Mouse (Mus musculus) T-helper 17 cell (primary cell): Measurements from ENCODE around the gene F7.

Source experiments
- in situ Hi-C, 2 experiments: fragments of 300-600 bp; cut with MboI, MseI; formaldehyde crosslinking; loops; 1 replicate in 1 of 2; 2 replicates in 1 of 2; pipeline ENCODE4 v1.15.1; 2025; ENCODE audit warnings: high pct_unique_total_duplicates in 2 of 2

F7 gene

DNA sequence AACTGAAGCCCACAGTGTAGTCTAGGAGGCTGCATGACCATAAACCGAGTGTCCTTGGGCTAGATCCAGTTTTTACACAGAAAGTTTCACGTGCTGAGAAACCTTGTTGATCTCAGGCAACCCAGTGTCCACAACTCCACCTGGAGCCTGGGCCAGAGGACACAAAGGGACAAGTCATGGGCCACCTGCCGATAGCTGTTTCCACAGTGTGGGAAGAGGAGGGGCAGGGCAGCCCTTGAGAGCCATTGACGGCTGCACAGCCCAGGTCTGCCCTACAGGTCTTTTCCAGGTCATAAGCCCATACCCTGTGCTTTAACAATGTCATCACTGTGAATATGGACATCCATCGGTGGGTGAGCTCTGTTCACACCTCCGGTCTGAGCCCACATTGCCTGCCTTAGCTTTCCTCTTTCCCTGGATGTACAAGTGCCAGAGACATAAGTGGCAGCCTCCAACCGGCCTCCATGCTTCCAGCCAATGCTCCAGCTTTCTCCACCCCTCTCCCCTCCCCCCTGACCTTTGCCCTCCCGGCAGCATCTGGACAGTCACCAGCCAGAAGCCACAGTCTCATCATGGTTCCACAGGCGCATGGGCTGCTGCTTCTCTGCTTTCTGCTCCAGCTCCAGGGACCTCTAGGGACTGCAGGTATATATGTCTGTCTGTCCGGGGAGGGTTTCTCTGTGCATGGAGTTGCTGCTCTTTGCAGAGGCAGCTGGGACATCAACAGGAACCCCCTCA, at the start of gene F7:
Gene F7 (plus strand): TSS at position 548 of the 738 bp plus-strand sequence.
- in situ Hi-C loops: no loop called here

GRCm38 (mm10) chr8:12976290-12976689, 49.5 kb upstream of the F7 start:
- in situ Hi-C loops: loop anchor here (5.0 to 25.0 kb wide), 2 partner anchors 156 to 261 kb away; no protein-coding TSS in a partner anchor

DNA sequence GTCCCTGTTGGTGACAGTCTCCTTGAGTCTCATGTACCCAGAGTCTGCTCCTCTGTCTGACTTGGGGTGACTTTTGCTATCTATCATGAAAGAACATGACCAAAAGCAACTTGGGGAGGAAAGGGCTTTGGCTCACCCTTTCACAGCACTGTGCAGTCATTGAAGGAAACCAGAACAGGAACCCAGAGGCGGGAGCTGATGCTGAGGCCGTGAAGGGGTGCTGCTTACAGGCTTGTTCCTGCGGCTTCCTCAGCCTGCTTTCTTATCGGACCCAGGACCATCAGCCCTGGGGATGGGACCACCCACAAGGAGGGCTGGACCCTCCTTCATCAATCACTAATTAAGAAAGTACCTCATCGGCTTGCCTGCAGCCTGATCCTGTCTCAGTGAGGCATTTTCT, 49.1 kb upstream of the F7 start:
- in situ Hi-C loops: loop anchor here (5.0 to 25.0 kb wide), 2 partner anchors 156 to 261 kb away; no protein-coding TSS in a partner anchor

DNA sequence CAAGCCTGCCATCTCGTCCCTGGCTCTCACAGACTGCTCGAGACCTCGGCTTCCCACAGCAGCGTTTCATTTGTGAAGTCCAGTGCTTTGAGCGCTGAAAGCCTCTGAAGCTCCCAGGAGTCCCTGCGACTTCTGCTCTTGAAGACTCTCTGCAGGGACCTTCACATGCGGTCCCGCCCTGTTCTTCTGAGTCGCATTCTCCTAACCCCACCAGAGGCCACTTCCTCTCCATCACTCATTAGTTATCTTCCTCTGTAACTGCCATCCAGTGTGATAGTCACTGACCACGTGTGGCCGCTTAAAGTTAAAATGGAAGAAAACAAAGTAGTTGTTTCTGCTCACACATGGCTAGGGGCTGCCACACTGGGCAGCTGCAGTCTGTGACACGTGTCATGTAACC, 48.5 kb upstream of the F7 start:
- in situ Hi-C loops: loop anchor here (5.0 to 25.0 kb wide), 2 partner anchors 155 to 260 kb away; no protein-coding TSS in a partner anchor

DNA sequence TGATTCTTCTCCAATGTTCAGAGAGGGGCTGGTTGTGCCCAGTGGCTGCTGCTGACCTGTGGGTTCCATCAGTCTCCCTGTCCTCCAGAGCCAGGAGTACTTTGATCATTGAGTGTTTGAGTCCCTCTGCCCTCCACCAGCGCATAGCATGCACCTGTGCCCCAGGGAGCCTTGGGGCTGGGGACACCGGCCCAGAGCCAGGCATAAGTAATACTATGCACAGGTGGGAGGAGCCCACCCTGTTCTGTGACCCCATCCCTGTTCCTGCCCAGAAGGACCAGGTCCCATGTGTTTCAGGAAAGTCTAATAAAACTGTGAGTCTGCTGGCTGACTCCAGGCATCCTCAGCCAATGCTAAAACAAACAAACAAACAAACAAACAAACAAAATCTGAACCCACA, 47.5 kb upstream of the F7 start:
- in situ Hi-C loops: loop anchor here (5.0 to 25.0 kb wide), 2 partner anchors 154 to 259 kb away; no protein-coding TSS in a partner anchor

GRCm38 (mm10) chr8:12978726-12979125, 47.1 kb upstream of the F7 start:
- in situ Hi-C loops: loop anchor here (5.0 to 25.0 kb wide), 2 partner anchors 154 to 259 kb away; no protein-coding TSS in a partner anchor

DNA sequence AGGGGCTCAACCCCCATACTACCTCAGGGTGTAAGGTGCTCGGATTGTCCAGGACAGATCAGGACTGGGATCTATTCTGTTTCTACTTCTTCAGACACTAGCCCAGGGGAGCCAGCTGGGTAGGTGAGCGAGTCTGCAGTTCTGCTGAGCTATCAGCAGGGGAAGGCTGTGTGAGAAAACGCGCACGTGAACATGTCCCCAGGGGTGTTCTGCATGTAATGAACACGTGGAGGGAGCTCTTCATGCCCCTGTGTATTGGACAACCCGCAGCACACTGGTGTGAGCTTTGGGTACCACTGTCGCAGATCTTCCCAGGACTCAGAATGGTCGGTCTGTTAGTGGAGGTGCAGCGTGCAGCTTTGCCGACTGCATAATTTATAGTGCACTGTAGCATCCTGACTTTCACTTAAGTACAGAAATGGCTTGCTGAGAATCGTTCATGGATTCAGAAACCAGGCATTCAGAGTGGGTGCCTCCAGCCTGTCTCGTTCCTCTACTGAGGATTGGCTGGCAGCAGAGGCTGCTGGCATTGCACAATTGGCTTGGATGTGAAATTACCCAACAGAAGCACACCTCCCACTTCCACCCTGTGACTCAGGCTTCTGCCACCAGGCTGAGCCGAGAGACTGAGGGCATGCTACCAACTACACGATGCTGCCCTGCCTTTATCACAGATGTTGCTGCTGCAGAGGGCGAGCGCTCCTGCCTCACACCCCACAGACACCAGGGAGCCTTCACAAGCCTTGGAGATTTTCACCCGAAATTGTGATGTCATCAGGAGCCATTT, 42.0 kb upstream of the F7 start:
- in situ Hi-C loops: loop anchor here (25.0 kb wide), 1 partner anchor 253 kb away; no protein-coding TSS in a partner anchor

DNA sequence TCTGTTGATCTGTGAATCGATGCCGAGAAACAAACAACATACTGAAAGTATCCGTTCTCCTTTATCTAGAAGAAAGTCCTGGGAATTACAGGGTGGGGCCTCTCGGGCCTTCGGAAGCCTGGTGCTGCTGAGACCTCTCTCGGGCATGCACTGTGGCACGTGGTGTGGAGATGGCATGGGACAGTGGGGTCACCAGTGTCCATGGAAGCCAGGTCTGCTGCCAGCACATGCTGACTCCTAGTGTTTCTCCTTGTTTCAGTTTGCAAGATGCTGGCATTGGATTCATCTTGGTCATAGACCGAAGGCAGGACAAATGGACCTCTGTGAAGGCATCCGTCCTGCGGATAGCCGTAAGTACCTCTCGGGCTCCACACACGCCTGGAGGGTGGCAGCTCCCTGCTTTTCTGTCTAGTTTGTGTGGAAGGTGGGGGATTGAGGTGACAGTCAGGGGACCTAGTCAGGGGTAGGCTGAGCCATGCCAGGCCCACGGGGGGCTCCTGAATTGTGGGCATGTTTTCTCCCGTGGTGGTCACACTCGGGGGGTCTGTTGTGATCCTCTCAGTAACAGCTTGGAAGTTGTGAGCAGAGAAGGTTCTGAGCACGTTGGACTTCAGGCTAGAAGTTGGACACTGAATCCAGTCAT, 41.1 kb upstream of the F7 start:
- in situ Hi-C loops: loop anchor here (25.0 kb wide), 1 partner anchor 253 kb away; no protein-coding TSS in a partner anchor

- in situ Hi-C loops: loop anchor here (25.0 kb wide), 1 partner anchor 252 kb away; no protein-coding TSS in a partner anchor
These were observed 40.6 kb upstream of the F7 start for GRCm38 (mm10) chr8:12985259-12985658.

GRCm38 (mm10) chr8:12987571-12987970, 38.3 kb upstream of the F7 start:
- in situ Hi-C loops: loop anchor here (25.0 kb wide), 1 partner anchor 250 kb away; no protein-coding TSS in a partner anchor

GRCm38 (mm10) chr8:12988722-12989430, 37.0 kb upstream of the F7 start:
- in situ Hi-C loops: loop anchor here (25.0 kb wide), 1 partner anchor 248 kb away; no protein-coding TSS in a partner anchor

- in situ Hi-C loops: loop anchor here (25.0 kb wide), 1 partner anchor 246 kb away; no protein-coding TSS in a partner anchor
These were observed 34.4 kb upstream of the F7 start for GRCm38 (mm10) chr8:12991411-12991810.

- in situ Hi-C loops: loop anchor here (25.0 kb wide), 1 partner anchor 243 kb away; no protein-coding TSS in a partner anchor
These were observed 31.4 kb upstream of the F7 start for GRCm38 (mm10) chr8:12994468-12994867.

- in situ Hi-C loops: loop anchor here (25.0 kb wide), 1 partner anchor 242 kb away; no protein-coding TSS in a partner anchor
These were observed 30.4 kb upstream of the F7 start for GRCm38 (mm10) chr8:12995481-12995880.

DNA sequence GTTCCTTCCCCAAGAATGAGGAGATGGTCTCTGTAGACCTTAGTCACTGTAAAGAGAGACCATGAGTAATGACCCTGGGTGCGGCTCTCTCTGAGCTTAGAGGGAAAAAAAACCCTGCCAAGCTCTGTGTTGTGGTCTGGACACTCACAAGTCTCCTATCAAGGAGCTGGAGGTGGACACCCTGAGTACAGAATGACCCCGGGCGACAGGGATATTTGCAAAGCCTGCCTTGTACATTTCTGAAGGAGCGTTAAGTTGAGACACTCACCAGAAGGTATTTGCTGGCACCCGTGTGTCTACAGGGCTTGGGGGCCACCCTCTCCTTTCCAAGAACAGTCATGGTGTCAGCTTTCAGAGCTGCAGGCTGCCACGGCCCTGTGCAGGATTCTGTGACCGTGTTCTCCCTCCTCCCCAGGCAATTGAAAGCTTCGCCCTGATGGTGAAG, 29.0 kb upstream of the F7 start:
- in situ Hi-C loops: loop anchor here (25.0 kb wide), 1 partner anchor 240 kb away; no protein-coding TSS in a partner anchor

DNA sequence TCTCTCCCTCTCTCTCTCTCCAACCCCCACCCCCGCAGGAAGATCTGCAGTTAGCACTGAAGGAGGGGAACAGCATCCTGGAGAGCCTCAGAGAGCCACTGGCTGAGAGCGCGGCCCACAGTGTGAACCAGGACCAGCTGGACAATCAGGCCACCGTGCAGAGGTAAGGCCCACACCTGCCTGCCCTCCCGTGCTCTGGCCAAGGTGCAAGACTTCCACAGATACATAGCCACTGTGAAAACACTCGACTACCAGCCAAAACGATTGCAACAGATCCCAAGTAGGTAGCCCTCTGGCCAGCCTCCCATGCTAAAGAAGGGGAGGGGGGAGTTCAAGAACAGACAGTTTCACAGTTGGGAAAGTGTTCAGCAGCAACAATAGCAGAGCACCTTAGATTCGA, 27.5 kb upstream of the F7 start:
- in situ Hi-C loops: loop anchor here (25.0 kb wide), 1 partner anchor 239 kb away; no protein-coding TSS in a partner anchor

DNA sequence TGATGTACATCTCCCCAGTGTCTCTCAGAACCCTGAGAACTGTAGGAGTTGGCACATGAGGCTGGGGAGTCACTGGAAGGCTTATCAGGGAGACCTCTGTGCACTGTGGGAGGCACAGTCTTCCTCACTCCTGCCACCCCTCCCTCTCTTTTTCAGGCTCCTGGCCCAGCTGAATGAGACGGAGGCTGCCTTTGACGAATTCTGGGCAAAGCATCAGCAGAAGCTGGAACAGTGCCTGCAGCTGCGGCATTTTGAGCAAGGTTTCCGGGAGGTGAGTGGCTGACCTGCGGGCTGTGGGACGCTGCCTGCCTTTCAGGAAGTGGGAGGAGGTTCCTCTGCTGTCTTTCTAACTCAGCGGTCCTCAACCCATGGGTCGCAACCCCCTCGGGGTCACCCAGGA, 26.0 kb upstream of the F7 start:
- in situ Hi-C loops: loop anchor here (25.0 kb wide), 1 partner anchor 238 kb away; no protein-coding TSS in a partner anchor

DNA sequence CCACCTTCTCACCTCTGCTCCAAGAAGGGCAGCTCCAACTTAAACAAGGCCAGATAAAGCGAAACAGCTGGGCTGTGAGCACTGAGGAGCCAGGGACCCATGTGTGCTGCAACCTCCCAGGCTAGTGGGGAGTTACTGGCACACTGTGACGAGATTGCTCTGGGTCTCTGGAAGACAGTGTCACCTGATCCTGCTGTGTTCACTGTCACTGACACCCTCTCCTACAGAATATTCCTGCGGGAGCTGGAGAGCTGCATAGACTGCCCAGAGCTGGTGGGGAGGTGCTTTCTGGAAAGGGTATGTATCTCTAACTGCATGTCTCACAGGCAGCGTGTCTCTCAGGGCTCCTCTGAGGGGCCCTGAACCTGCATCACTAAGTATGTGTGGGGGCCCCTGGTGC, 18.4 kb upstream of the F7 start:
- in situ Hi-C loops: no loop called here

DNA sequence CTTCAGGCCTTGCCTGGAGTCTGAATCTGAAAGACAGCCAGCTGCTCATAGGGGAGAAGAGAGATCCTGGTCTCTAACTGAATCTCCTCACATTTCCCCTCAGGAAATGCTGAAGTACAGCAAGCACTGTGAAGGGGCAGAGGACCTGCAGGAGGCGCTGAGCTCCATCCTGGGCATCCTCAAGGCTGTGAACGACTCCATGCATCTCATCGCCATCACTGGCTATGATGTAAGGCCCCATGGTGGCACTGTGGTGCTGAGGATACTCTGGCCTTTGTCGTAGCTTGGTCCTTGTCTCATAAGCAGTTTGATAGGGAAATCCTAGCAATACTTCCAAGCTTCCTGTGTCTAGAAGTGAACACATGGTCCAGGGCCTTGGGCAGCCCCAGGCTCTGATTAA, 15.5 kb upstream of the F7 start:
- in situ Hi-C loops: no loop called here

DNA sequence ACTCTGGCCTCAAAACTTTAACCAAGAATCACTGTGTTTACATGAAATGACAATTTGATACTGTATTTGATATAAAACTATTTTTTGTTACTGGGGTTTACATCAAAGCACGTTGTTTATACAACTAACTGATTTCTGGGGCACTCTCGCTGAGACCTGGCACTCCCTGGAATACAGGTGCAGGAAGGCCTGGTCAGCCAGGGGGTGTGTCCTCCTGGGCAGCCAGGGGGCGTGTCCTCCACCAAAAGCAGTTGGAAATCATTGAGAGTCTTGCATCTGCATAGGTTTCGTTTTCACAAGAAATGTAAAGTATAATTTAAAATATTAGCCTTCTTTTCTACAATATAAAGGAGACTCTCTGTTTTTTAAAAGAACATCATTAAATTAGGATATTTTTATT, 6.3 kb upstream of the F7 start:
- in situ Hi-C loops: no loop called here
